Mouse (Mus musculus): ENCODE results near the gene Slc35f3.

The Slc35f3 gene

DNA sequence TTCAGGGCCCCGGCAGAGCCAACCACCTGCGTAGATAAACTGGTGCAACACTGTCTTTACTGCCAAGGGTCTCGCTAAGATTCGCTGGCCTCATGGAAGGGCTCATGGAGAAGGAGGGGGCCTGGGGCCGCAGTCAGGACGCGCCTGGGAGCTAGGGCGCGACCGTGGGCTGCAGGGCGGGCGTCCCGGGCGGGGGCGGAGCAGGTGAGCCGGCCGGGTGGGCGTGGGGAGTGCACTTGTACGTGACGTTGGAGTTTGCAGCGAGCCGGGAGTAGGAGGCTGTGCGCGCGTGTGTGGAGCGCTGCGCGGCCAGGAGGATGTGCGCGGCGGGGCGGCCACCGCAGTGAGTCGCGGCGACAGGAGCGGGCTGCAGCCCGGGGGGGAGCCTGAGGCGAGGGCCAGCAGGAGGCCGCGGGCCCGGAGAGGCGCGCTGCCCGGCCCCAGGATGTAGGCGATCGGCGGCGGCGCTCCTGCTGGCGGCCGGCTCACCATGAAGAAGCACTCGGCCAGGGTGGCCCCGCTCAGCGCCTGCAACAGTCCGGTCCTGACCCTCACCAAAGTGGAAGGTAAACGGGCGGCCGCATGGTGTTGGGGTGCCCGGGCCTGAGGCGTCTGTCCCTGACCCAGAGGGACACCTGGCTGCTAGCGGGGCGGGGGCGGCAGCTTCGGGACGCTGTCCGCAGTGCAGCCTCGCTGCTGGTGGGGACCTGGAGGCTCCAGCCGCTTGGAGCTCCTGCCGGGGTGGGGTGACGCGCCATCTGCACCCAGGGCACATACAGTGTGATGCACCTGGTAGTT is at the start of gene Slc35f3:
Gene Slc35f3 (plus strand): TSS at position 263 of the 798 bp plus-strand sequence.
- in situ Hi-C loops (cut with MboI; ENCODE audit: unreplicated experiment in 2 of 2): no loop called here

DNA sequence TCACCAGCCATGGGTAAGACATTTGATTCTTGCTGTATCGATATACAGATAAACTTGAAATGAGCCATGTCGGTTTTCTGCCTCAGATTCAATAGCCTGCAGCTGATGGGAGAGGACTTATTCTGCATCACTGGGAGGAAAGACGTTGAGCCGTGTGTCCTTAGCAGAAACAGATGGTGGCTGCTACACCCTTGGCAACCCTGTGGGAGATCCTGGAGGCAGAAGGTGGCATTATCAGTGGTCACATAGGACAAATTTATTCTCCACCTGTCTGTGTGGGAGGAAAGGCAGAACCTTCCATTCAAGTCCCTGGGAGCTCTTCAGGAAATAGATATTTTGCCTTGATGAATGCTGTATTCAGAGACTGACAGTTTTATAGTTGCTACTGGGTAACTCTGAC is 47.9 kb upstream of the Slc35f3 start:
- in situ Hi-C loops (cut with MboI; ENCODE audit: unreplicated experiment in 2 of 2): loop anchor here in 1 of 2 experiments (25.0 kb wide), 1 partner anchor 1188 kb away; the partner anchor contains the start of gene Disc1

DNA sequence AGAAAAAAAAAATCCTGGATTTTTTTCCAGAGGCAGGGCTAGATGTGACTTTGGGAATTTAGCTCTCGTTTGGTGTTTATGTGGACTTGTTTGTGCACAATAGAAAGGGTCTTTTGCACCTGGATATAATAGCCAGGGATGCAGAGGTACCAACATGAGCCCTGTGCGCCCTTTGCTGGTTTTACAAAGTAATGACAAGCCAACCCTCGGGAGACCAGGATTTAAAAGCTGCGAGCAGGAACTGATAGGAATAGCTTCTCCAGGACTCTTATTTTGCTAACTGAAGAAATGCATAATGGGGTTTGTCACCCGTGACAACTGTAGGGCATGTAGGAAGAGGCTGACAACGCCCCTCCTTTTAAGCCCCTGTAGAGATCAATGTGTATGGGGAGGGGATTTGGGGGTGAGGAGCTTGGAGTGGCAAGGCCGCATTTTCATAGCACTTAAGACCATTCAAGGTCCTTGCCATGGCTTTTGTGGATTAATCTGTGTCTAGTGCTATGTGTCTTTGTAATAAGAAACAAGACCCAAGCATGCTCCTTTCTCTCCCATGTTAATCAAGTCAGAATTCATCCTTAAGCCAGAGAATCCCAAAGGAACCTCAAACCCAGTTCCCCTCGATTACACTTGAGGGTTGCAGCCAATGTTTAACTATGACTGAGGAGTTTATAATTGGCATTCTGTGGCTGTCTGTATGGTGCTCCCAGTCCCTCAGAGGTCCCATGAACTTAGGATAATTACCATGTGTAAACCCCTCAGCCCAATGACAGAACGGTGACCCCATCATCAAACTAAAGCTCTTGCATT is 41.6 kb upstream of the Slc35f3 start:
- in situ Hi-C loops (cut with MboI; ENCODE audit: unreplicated experiment in 2 of 2): loop anchor here in 1 of 2 experiments (25.0 kb wide), 1 partner anchor 1194 kb away; the partner anchor contains the start of gene Disc1

GRCm38 (mm10) chr8:126257392-126257681 is 41.0 kb upstream of the Slc35f3 start:
- in situ Hi-C loops (cut with MboI; ENCODE audit: unreplicated experiment in 2 of 2): loop anchor here in 1 of 2 experiments (25.0 kb wide), 1 partner anchor 1195 kb away; the partner anchor contains the start of gene Disc1

DNA sequence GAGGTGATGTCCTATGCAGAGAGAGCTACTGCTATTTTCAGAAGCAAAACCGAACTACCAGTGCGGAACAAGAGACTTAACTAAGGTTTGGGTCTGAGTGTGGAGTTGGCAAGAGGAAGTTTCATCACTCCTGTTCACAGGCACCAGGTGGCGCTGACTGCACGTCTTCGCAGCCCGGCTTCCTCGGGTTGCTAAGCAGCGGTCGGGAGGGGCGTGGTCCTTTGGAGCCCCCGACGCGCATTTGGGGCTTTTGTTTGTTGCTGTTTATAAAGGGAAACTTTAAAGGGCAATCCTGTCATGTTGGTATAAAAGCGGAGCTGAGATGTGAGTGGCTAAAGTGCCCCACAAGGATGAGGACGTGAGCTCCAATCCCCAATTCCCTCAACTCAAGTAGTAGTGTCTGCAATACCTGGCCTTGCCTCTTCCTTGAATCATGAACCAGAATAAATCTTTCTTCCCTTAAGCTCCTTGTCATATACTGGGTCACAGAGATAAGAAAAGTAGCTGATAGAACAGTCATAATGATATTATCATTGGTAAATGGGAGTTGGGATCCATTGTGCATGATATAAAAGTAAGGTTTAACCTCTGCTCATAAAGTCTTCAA is 40.1 kb upstream of the Slc35f3 start:
- in situ Hi-C loops (cut with MboI; ENCODE audit: unreplicated experiment in 2 of 2): loop anchor here in 1 of 2 experiments (25.0 kb wide), 1 partner anchor 1196 kb away; the partner anchor contains the start of gene Disc1

- in situ Hi-C loops (cut with MboI; ENCODE audit: unreplicated experiment in 2 of 2): loop anchor here (5.0 to 25.0 kb wide), 6 partner anchors 222 to 1203 kb away; partner anchors contain the start of genes Disc1 (in 1 of the 2) and Rbm34 (in 1 of the 2)
Measured at GRCm38 (mm10) chr8:126265186-126265585, 33.2 kb upstream of the Slc35f3 start.

GRCm38 (mm10) chr8:126267118-126267517 is 31.2 kb upstream of the Slc35f3 start:
- in situ Hi-C loops (cut with MboI; ENCODE audit: unreplicated experiment in 2 of 2): loop anchor here (5.0 to 25.0 kb wide), 6 partner anchors 220 to 1205 kb away; partner anchors contain the start of genes Disc1 (in 1 of the 2) and Rbm34 (in 1 of the 2)

DNA sequence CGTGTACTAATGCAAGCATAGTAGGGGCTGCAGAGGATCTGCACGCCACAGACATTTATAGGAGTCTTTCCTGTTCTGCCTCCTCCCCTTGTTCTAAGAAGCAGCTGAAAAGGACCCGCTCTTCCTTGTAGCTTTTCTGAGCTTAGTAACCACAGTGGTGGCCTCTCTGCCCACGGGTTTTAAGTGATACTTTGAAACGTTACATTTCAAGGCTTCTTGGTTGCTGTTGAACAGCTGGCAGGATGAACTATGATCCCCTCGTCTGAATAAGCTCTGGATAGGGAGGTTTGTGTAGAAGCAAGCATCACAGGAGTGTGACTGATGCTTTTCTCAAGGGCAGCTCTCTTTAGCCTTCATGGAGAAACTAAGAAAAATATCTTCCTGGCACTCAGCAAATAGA is 28.6 kb upstream of the Slc35f3 start:
- in situ Hi-C loops (cut with MboI; ENCODE audit: unreplicated experiment in 2 of 2): loop anchor here (5.0 to 25.0 kb wide), 6 partner anchors 218 to 1207 kb away; partner anchors contain the start of genes Disc1 (in 1 of the 2) and Rbm34 (in 1 of the 2)

DNA sequence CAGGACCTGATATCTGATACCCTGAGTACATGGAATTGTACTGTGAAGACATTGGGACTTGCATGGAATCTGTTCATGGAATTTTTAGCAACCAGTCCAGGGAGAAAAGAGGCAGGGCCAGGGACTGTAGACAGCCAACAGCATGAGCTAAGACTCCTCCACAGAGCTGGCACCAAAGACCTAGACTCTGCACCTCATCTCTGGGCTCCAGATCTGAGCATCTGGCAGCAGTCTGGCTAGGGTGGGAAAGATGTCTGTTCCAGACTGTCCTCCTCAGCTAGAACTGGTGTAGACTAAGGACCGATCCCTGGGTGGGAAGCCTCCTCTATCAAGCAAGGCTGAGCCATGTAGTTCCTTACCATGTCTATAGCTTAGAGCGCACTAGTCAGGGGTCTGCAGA is 25.9 kb upstream of the Slc35f3 start:
- in situ Hi-C loops (cut with MboI; ENCODE audit: unreplicated experiment in 2 of 2): loop anchor here in 1 of 2 experiments (25.0 kb wide), 1 partner anchor 1210 kb away; the partner anchor contains the start of gene Disc1

DNA sequence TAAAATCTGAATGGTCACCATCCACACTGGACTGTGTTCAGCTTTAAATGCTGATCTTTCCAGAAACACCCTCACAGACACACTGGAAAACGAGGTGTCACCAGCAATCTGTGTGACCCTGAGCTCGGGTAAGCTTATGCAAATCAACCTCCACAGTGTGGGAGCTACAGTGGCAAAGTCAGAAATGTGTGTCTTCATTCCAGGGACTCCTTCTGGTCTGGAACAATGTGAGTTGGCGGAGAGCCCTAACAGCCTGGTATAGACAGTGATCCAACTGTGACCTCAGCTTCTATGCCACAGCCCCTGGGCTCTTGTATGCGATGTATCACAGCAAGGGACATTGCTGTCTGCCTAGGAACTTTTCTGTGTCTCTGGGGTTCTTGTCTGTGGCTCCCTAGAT is 25.3 kb upstream of the Slc35f3 start:
- in situ Hi-C loops (cut with MboI; ENCODE audit: unreplicated experiment in 2 of 2): loop anchor here in 1 of 2 experiments (25.0 kb wide), 1 partner anchor 1211 kb away; the partner anchor contains the start of gene Disc1

DNA sequence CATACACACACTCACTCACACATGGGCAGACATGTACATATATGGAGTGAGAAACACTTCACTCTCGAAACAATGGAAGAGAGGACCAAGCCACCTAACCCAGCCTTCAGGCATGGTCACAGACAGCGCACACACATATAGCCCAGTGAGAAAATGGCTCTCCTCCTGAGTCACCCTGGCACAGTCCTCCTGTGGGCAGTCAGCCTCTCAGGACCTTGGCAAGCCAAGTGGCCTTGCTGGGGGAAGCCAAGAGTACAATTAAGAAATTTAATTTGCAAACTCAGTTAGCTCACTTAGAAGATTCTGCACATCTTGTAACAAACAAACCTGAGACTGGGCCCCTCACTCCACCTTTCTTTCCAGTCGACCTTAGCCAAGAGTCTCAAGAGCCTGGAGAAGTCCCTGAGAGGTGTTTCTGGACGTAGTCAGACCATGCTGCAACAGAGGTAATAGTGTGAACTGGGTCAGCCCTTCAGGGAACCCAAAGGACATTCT is 23.4 kb upstream of the Slc35f3 start:
- in situ Hi-C loops (cut with MboI; ENCODE audit: unreplicated experiment in 2 of 2): loop anchor here in 1 of 2 experiments (25.0 kb wide), 1 partner anchor 1213 kb away; the partner anchor contains the start of gene Disc1

DNA sequence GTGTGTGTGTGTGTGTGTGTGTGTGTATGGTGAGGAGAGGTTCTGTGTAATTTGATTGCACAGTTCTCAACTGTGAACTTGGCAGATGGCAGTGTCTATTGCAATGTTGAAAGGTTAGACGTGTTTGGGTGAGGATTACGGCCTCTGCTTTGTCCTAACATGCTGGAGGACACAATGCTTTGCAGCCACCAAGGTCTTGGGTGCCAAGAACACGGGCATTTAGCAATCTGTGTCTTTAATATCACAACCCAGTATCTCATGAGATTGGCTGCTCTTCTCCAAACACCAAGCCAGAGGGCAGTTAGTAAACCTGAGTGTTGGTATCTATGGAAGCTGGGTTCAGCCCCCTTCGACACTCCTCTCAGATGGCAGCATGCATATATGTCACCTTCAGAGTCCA is 22.5 kb upstream of the Slc35f3 start:
- in situ Hi-C loops (cut with MboI; ENCODE audit: unreplicated experiment in 2 of 2): no loop called here

DNA sequence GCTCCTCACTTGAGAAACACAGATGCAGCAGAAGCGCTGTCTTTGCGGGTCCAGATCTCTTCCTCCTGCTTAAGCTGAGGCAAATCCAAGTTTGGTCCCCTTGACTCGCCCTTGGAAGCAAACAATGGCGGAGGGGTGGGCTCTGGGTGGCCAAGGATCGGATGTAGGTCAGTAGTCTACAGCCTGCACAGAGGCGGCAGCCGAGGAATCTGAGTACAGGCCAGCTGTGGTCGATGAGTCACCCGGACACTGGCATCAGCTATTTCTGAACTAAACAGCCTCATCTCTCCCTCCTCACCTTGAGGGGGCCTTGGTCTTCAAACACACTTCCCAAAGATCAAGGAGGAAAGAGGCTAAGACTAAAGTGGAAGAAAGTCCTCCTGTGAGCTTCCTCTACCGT is 6.4 kb upstream of the Slc35f3 start:
- in situ Hi-C loops (cut with MboI; ENCODE audit: unreplicated experiment in 2 of 2): no loop called here

DNA sequence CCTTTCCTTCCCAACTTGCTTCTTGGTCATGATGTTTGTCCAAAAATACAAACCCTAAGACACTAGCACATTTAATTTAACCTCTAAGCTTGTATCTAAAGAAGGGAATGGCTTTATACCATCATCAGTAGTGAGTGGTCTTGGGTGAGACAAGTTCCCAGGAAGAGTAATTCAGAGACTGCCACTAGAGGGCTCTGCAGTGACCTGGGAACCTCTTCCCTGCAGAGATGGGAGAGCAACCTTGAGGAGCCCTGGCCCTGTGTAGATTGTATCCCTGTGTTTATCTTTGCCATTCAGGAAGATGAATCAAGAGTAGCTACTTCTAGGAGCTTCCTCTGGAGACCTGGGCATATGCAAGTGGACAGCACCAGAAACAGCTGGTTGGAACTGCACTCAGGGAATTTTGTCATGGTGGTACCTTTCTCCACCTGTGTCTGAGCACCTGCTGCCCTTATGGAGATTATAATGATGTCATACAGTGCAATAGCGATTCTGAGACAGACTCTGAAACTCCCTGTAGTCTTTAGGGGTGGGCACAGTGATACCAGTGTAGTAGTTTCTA is 993 bp upstream of the Slc35f3 start:
- in situ Hi-C loops (cut with MboI; ENCODE audit: unreplicated experiment in 2 of 2): no loop called here

DNA sequence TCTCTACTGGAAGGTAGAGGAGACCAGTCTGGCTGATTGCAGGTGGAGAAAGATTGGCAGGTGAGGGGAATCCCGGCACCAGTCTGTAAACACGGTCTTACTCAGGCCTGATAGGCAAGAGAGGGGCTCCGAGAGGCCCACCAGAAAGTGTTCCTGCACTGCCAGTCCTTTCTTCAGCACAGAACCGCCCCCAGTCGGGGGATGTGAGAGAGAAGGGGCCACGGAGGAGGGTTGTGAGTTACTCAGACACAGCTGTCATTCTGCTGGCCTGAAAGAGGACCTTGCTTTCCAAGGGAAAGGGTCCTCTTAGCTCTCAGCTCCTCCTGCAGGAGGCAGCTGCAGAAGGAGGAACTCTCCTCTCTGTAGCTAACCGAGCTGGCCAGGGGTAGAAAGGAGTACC is 975 bp downstream of the Slc35f3 start:
- in situ Hi-C loops (cut with MboI; ENCODE audit: unreplicated experiment in 2 of 2): no loop called here

GRCm38 (mm10) chr8:126300350-126300749 is 2.0 kb downstream of the Slc35f3 start:
- in situ Hi-C loops (cut with MboI; ENCODE audit: unreplicated experiment in 2 of 2): no loop called here

DNA sequence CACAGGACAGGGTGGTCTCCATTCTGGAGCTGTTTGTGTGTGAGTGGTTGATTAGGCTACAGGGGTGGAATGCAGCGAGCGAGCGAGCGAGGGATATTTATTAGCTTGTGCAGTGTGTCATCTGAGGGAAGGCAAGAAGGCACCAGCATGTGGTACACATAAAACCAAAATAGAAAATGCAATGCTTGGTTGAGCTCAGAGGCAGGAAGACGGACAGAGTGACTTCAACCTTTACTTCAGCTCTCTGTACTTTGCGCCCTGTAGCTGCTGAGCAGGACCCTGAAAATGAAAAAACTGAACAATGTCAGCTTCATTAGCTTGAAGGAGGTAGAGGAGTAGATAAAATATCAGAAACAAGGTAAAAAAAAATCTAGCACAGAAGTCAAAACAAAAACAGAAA is 3.2 kb downstream of the Slc35f3 start:
- in situ Hi-C loops (cut with MboI; ENCODE audit: unreplicated experiment in 2 of 2): no loop called here

DNA sequence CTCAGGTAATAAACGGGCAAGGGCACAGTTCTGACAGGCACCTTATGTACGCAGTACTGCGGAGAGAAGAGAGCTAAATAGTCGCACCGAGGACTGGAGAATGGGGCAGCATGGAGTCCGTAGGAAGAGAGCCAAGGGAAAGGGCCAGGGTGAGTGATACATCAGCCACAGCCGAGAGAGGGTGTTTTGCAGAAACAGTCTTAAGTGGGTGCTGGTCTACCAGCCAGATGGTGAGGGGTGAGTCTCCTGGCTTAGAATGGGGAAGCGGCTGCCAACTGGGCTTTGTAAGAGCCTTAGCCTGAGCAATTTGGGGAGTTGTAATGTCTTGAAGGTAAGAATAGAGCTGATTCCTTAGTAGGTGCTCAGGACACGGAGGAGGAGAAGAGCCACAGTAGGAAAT is 8.8 kb downstream of the Slc35f3 start:
- in situ Hi-C loops (cut with MboI; ENCODE audit: unreplicated experiment in 2 of 2): no loop called here

GRCm38 (mm10) chr8:126309015-126309414 is 10.7 kb downstream of the Slc35f3 start:
- in situ Hi-C loops (cut with MboI; ENCODE audit: unreplicated experiment in 2 of 2): no loop called here

- in situ Hi-C loops (cut with MboI; ENCODE audit: unreplicated experiment in 2 of 2): no loop called here
Measured at GRCm38 (mm10) chr8:126324931-126325330, 26.6 kb downstream of the Slc35f3 start.
